Mouse (Mus musculus) liver, embryonic 13.5 days (tissue): Measurements from ENCODE around the gene Kif6. TPM values are rescaled to one million over a fixed set of nuclear protein-coding genes. Genes with fewer than 3 reads are reported as not detected.

Experiments
- ATAC-seq: fragments of 200-750 bp; cut with Nextera tagmentation; 2 replicates; pipeline ENCODE4 v1.8.0; 2017; ENCODE audit warnings: low read depth, mild to moderate bottlenecking, moderate number of reproducible peaks, moderate library complexity
- DNase-seq: peaks from one replicate; pipeline ENCODE4 v3.0.0; 2022
- H3K27ac ChIP-seq: fragments of 300-500 bp; sonication (generic); 2 replicates; pipeline ENCODE4 v1.5.1; 2015; ENCODE audit warnings: moderate library complexity, mild to moderate bottlenecking, inconsistent platforms
- H3K27me3 ChIP-seq: fragments of 300-500 bp; sonication (generic); 2 replicates; pipeline ENCODE4 v1.6.1; 2015; ENCODE audit warnings: mild to moderate bottlenecking, inconsistent platforms
- H3K36me3 ChIP-seq: fragments of 300-500 bp; sonication (generic); 2 replicates; pipeline ENCODE4 v1.6.1; 2015; ENCODE audit warnings: mild to moderate bottlenecking, inconsistent platforms
- H3K4me1 ChIP-seq: fragments of 300-500 bp; sonication (generic); replicated peaks from 2 replicates; pipeline ENCODE4 v1.6.1; 2015; ENCODE audit warnings: inconsistent platforms
- H3K4me2 ChIP-seq: fragments of 300-500 bp; sonication (generic); 2 replicates; pipeline ENCODE4 v1.6.1; 2015; ENCODE audit warnings: inconsistent platforms, mild to moderate bottlenecking, moderate library complexity
- H3K4me3 ChIP-seq: fragments of 300-500 bp; sonication (generic); replicated peaks from 2 replicates; pipeline ENCODE4 v1.5.1; 2015; ENCODE audit warnings: mild to moderate bottlenecking, inconsistent platforms
- H3K9ac ChIP-seq: fragments of 300-500 bp; sonication (generic); 2 replicates; pipeline ENCODE4 v1.6.1; 2015; ENCODE audit warnings: mild to moderate bottlenecking, inconsistent platforms
- H3K9me3 ChIP-seq: fragments of 300-500 bp; sonication (generic); replicated peaks from 2 replicates; pipeline ENCODE4 v1.6.1; 2016; ENCODE audit warnings: inconsistent platforms
- WGBS: fragments of 180-500 bp; shearing (Covaris S2); methylation state at CpG from one replicate; pipeline ENCODE4 v1.1.7; 2015; ENCODE audit not compliant: insufficient replicate concordance; 5-methylcytosine and 5-hydroxymethylcytosine counted together
- polyA plus RNA-seq: library from polyadenylated mRNA; unstranded; fragments of >200 nt; fragmentation: Nextera tagmentation; extraction: Ambion mirVana; gene quantifications from 2 replicates; pipeline ENCODE4 v1.2.1, GENCODE M21; 2015

Gene Kif6
- polyA plus RNA-seq, 1 experiment from 2014 or later: 0.10 TPM

DNA sequence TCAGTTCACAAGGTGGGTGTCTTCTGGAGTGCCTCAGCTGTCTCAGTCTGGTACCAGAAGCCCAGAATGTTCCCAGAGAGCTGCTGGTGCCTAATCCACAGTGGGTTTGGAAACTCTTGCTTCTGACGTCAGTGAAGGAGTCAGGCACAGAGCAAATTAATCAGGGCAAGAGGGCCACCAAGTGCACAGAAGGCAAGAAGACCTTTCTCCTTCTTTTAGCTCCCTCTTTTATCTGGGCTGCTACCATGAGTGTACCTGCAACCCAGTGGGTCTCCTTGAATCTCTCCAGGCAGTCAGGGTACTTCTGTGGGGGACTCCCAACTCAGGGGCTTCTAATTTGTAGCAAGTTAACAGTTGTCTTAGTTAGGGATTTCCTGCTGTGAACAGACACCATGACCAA lies 178.0 kb downstream of the Kif6 start:
- Histone ChIP-seq H3K4me2 (no peak overlapping the region), H3K9me3 (no peaks in the 10 kb centered on the region), H3K4me1 (no peaks in the 10 kb centered on the region), H3K4me3 (no peak overlapping the region), H3K9ac (no peak overlapping the region), H3K27me3 (no peaks in the 10 kb centered on the region), H3K36me3 (no peaks in the 10 kb centered on the region), H3K27ac (no peak overlapping the region)
- WGBS: 67% methylated on average over 1 of the region's 1 CpGs
- DNase-seq (no peak), ATAC-seq (no peak)

DNA sequence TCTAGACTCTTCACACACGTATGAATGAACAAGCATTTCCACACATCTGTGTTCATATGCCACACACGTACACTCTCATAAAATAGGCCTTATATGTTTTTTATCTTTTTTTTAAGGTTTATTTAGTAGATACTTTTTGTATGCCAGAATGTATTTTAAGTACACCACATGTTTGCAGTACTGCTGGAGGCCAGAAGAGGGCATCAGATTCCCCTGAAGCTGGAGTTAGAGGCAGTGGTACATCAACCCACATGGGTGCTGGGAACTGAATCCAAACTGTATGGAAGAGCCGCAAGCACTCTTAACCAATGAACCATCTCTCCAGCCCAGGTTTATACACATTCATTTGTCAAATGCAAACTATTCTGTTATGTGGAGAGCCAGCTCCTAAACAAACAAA lies 179.0 kb downstream of the Kif6 start:
- no peak overlapping the region for H3K4me2 ChIP-seq
- H3K36me3 ChIP-seq: no peaks in the 10 kb centered on the region
- H3K9me3 ChIP-seq: no peaks in the 10 kb centered on the region
- H3K27me3 ChIP-seq: no peaks in the 10 kb centered on the region
- 79% methylated on average over 3 of the region's 3 CpGs for WGBS
- H3K4me1 ChIP-seq: no peaks in the 10 kb centered on the region
- ATAC-seq: no peak
- DNase-seq: no peak
- no peak overlapping the region for H3K27ac ChIP-seq
- H3K4me3 ChIP-seq: no peak overlapping the region
- H3K9ac ChIP-seq: no peak overlapping the region

GRCm38 (mm10) chr17:49795241-49795640 lies 180.3 kb downstream of the Kif6 start:
- Histone ChIP-seq H3K9ac (no peak overlapping the region), H3K4me3 (no peak overlapping the region), H3K27me3 (no peaks in the 10 kb centered on the region), H3K27ac (no peak overlapping the region), H3K9me3 (no peaks in the 10 kb centered on the region), H3K36me3 (no peaks in the 10 kb centered on the region), H3K4me2 (no peak overlapping the region), H3K4me1 (no peaks in the 10 kb centered on the region)
- ATAC-seq (no peak), DNase-seq (no peak)
- 60% methylated on average over 3 of the region's 3 CpGs for WGBS

GRCm38 (mm10) chr17:49796116-49796515 lies 181.2 kb downstream of the Kif6 start:
- DNase-seq (no peak), ATAC-seq (no peak)
- Histone ChIP-seq H3K4me1 (no peaks in the 10 kb centered on the region), H3K27ac (no peak overlapping the region), H3K27me3 (no peaks in the 10 kb centered on the region), H3K36me3 (no peaks in the 10 kb centered on the region), H3K4me3 (no peak overlapping the region), H3K9ac (no peak overlapping the region), H3K9me3 (no peaks in the 10 kb centered on the region), H3K4me2 (no peak overlapping the region)
- WGBS: 54% methylated on average over 3 of the region's 3 CpGs

DNA sequence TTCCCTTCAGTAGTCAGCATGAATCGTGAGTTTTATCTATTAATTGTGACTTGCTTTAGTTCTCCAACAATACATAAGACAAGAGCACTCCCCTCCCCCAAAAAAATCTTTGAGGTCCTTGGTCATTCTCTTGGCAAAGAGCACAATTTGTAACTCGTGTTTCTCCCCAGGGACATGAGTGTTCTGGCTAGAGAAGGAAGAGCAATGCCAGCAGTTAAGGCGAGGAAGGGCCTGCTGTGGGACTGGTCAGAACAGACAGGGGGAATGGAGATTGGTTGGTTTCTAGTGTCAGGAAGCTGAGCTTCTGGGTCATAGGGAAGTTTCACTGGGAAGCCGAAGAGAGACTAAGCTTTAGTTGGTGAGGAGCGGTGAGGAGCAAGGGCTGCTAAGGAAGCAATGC lies 184.2 kb downstream of the Kif6 start:
- no peak overlapping the region for H3K9ac ChIP-seq
- H3K36me3 ChIP-seq: no peaks in the 10 kb centered on the region
- WGBS: 56% methylated on average over 5 of the region's 5 CpGs
- DNase-seq: no peak
- H3K4me2 ChIP-seq: no peak overlapping the region
- H3K4me3 ChIP-seq: no peak overlapping the region
- H3K4me1 ChIP-seq: no peaks in the 10 kb centered on the region
- no peaks in the 10 kb centered on the region for H3K9me3 ChIP-seq
- ATAC-seq: no peak
- no peaks in the 10 kb centered on the region for H3K27me3 ChIP-seq
- H3K27ac ChIP-seq: no peak overlapping the region

DNA sequence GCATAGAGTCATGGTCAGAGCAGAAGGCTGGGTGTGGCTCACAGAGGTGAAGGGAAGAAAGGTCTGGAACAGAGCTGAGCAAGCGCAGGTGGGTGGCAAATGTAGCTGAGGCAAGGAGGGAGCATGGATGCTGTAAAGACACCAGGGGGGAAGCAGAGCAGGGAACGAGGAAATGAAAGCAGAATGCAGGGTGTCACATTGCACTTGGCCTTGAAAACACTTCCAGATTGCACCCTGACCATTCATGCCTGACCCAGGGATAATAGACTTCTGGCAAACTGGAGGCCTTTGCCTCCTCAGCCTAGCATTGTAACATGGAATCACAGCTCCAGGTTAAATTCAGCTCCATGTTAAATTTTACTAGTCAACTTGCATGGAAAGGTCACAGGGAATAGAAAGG lies 185.2 kb downstream of the Kif6 start:
- Histone ChIP-seq H3K4me2 (no peak overlapping the region), H3K4me1 (no peaks in the 10 kb centered on the region), H3K9me3 (no peaks in the 10 kb centered on the region), H3K27ac (no peak overlapping the region), H3K36me3 (no peaks in the 10 kb centered on the region), H3K27me3 (no peaks in the 10 kb centered on the region), H3K9ac (no peak overlapping the region), H3K4me3 (no peak overlapping the region)
- 54% methylated on average over 2 of the region's 2 CpGs for WGBS
- ATAC-seq (no peak), DNase-seq (no peak)

GRCm38 (mm10) chr17:49807461-49807860 lies 192.5 kb downstream of the Kif6 start:
- 69% methylated on average over 4 of the region's 4 CpGs for WGBS
- Histone ChIP-seq H3K27me3 (no peaks in the 10 kb centered on the region), H3K27ac (no peak overlapping the region), H3K4me3 (no peak overlapping the region), H3K4me1 (no peaks in the 10 kb centered on the region), H3K36me3 (no peaks in the 10 kb centered on the region), H3K9ac (no peak overlapping the region), H3K4me2 (no peak overlapping the region), H3K9me3 (no peaks in the 10 kb centered on the region)
- DNase-seq (no peak), ATAC-seq (no peak)

DNA sequence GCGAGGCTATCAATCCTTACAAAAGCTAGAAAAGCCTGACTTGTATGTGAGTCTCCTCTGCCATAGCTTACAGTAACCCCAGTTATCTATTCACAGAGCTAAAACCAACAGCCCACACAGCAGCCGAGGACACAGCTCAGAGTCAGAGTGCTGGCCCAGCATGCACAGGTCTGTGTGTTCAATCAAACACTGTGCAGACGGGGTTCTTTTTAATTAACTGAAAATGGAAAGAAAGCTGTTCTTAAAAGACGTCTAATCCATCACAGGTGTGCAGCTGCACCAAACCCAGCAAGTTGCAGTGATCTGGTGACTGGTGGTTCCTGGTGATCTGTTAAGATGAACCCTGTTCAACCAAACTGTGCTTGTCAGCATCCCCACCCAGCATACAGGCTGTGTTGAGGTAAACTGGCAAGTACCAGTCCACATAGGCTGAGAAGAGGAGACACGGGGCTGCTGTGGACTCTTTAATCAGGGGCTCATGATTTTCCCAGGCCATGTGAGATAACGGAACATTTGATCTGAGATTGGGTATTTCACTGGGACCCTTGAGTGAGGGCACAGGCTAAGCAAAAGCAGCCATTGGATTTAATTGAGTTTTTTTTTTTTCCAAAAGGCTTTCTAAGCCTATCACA lies 193.9 kb downstream of the Kif6 start:
- ATAC-seq (no peak), DNase-seq (no peak)
- Histone ChIP-seq H3K4me3 (no peak overlapping the region), H3K36me3 (no peaks in the 10 kb centered on the region), H3K4me1 (no peaks in the 10 kb centered on the region), H3K4me2 (no peak overlapping the region), H3K9me3 (no peaks in the 10 kb centered on the region), H3K9ac (no peak overlapping the region), H3K27ac (no peak overlapping the region), H3K27me3 (no peaks in the 10 kb centered on the region)
- 49% methylated on average over 6 of the region's 6 CpGs for WGBS

DNA sequence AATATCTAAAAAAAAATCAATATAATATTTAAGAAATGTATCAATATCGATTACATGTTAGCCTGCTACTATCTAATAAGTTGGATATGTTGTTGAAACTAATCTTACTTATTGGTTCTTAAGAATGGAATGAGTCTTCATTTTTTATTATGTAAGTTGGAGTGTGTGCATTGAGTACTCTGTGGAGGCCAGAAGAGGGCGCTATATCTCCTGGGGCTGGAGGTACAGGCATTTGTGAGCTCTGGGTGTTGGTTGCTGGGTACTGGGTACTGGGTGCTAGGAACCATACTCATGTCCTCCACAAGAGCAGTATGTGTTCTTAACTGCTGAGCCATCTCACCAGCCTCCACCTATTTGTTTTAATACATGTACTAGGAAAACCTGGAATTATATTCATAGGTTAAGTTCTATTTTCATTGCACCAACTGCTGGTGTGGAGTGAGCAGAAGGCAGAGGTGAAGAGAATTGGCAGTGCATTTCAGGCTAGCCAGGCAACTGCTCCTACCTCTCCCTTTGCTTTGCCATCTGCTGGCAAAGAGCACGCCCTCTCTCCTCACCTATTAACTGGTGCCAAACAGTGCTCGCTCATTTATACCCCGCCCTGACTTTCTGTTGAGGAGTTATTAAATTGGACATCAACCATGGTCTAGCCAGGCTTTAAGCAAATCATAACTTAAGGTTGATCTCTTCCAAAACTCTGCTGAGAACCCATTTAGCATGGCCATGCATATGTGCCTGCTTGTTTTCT lies 199.1 kb downstream of the Kif6 start:
- no peaks in the 10 kb centered on the region for H3K36me3 ChIP-seq
- no peaks in the 10 kb centered on the region for H3K4me1 ChIP-seq
- 69% methylated on average over 5 of the region's 5 CpGs for WGBS

DNA sequence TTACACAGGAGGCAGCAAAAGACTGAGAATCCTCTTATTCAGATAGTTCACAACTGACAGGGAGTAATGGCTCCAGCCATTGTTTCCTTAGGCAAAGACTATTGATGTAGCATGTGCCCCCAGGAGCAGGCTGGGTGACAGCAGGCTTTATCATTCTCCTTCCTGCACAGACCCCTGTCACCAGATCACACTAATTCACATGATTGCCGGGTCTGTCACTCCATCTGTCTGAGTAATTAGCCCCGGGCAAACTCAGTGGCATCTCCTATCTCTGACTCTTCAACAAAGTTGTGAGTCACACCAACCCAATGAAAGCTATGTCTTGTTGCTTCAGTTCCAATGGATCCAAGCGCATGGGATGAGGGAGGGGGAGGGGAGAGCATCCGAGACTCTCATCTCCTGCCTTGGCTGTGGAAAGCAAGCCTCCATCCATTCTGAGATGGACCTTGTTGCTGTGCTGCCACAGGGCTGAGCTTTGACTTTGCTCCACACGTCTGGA lies 201.2 kb downstream of the Kif6 start:
- H3K36me3 ChIP-seq: no peaks in the 10 kb centered on the region
- no peak overlapping the region for H3K27ac ChIP-seq
- H3K27me3 ChIP-seq: no peaks in the 10 kb centered on the region
- 37% methylated on average over 5 of the region's 5 CpGs for WGBS
- H3K4me2 ChIP-seq: no peak overlapping the region
- no peak for ATAC-seq
- no peak overlapping the region for H3K4me3 ChIP-seq
- no peak for DNase-seq
- H3K9ac ChIP-seq: no peak overlapping the region
- no peaks in the 10 kb centered on the region for H3K9me3 ChIP-seq
- H3K4me1 ChIP-seq: no peaks in the 10 kb centered on the region

More for the DNA sequence above, 199.1 kb downstream of the Kif6 start:
- H3K9me3 ChIP-seq: no peaks in the 10 kb centered on the region
- no peak overlapping the region for H3K4me3 ChIP-seq
- no peak overlapping the region for H3K27ac ChIP-seq
- no peak overlapping the region for H3K9ac ChIP-seq
- no peak for ATAC-seq
- H3K27me3 ChIP-seq: no peaks in the 10 kb centered on the region
- H3K4me2 ChIP-seq: no peak overlapping the region
- DNase-seq: no peak

GRCm38 (mm10) chr17:49816703-49817102 lies 201.8 kb downstream of the Kif6 start:
- H3K4me1 ChIP-seq: no peaks in the 10 kb centered on the region
- H3K27ac ChIP-seq: no peak overlapping the region
- no peak overlapping the region for H3K4me2 ChIP-seq
- H3K9me3 ChIP-seq: no peaks in the 10 kb centered on the region
- WGBS: 36% methylated on average over 5 of the region's 5 CpGs
- H3K27me3 ChIP-seq: no peaks in the 10 kb centered on the region
- DNase-seq: no peak
- no peak overlapping the region for H3K9ac ChIP-seq
- no peak overlapping the region for H3K4me3 ChIP-seq
- no peaks in the 10 kb centered on the region for H3K36me3 ChIP-seq
- ATAC-seq: no peak

GRCm38 (mm10) chr17:49820203-49820602 lies 205.3 kb downstream of the Kif6 start:
- Histone ChIP-seq H3K27ac (no peak overlapping the region), H3K4me2 (no peak overlapping the region), H3K27me3 (no peaks in the 10 kb centered on the region), H3K9me3 (no peaks in the 10 kb centered on the region), H3K4me1 (no peaks in the 10 kb centered on the region), H3K36me3 (no peaks in the 10 kb centered on the region), H3K9ac (no peak overlapping the region), H3K4me3 (no peak overlapping the region)
- DNase-seq: no peak
- ATAC-seq: no peak
- WGBS: 71% methylated on average over 4 of the region's 4 CpGs
